Mouse (Mus musculus) heart, postnatal 4 days (tissue): ENCODE measurements around the gene Met. TPM values are rescaled to one million over a fixed set of nuclear protein-coding genes. Genes with fewer than 3 reads are reported as not detected.

ENCODE experiments used
- DNase-seq: peaks from one replicate; pipeline ENCODE4 v3.0.0; 2021
- total RNA-seq, 2 experiments: library from RNA; stranded (reverse); gene quantifications; 2 replicates each; pipeline ENCODE4 v1.2.3; 2021

Gene Met
- total RNA-seq, 2 experiments from 2014 or later, result 4.3 to 5.1 TPM

DNA sequence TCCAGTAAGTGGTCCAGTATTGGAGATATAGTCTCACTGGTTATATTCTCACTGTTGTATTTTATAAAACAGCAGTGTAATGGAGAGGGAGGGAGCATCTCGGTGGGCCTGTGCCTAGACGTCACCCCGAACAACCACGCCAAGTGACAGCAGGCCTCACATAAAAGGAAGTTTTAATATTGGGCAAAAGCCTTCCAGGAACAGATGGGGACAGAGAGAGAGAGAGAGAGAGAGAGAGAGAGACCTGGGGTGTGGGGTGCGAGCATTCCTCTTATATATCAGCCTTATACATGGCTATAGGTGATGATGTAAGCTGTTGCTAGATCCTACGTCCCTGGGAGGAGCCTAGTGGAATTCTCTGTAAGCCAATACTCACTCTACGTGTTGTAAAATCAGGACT is 90.7 kb downstream of the Met start:
- no peak for DNase-seq

DNA sequence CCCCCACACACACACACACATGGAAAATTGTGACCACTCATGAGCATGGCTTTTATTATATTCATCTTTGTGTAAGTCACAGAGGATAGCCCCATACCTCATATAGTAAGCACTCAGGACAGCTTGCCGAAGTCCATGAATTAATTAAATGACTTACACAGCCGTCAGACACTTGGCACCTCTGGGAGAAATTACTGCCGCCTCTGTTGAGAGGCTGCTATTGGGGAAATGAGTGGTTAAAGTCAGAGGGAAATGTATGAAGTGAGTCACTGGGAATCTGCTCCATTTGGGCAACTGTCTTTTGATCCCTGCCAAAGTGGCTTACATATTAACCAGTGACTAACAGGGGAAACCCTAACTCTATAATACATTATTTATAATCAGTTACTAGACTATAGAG is 91.2 kb downstream of the Met start:
- DNase-seq, result no peak

DNA sequence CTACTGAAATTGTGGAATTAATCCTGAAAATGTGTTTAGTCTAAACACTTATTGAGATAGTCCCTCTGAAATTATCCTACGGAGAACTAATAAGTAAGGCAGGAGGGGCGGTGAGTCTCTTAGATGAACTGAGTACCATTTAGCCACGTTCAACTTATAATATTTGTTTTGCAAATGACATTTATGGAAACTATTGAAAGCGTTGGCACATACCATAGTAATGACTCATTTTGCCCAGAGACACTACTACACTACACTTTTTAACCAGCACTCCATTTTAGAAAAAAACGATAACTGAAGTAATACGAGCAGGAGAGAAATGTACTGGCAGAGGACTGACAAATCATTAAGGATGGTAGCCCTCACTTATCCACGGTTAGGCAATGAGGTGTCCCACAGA is 92.1 kb downstream of the Met start:
- no peak for DNase-seq

DNA sequence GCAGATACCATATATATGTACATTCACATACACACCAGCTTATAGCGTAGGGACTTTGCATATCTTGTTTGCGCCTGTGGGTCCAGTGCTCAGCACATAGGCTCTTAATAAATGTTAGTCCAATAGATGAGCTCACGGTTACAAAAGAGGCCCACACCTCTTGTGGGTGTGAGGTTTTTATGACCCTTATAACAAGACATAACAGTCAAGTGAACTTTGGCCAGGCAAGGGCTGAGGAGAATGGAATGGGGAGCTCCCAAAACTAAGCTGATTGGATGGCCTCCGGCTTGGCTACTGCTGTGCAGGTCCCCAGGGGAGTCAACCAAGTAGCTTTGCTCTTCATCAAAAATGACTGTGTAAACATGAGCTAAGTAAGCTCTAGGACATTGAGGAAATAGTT is 96.1 kb downstream of the Met start:
- DNase-seq, result peak; percentile 23

DNA sequence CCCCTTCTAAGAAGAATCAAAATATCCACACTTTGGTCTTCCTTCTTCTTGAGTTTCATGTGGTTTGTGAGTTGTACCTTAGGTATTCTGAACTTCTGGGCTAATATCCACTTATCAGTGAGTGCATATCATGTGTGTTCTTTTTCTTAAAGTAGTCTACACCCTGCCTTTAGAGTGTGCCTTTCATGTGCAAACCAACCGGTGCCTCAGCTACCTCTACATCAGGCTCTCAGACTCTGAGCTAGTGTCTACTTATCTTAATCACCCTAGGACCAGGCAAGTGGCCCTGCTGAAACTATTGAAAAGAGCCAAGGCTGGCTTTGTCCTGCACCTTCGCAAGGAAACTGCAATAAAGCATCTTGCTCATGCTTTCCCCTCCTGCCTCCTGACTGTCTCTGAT is 97.7 kb downstream of the Met start:
- DNase-seq, result no peak

DNA sequence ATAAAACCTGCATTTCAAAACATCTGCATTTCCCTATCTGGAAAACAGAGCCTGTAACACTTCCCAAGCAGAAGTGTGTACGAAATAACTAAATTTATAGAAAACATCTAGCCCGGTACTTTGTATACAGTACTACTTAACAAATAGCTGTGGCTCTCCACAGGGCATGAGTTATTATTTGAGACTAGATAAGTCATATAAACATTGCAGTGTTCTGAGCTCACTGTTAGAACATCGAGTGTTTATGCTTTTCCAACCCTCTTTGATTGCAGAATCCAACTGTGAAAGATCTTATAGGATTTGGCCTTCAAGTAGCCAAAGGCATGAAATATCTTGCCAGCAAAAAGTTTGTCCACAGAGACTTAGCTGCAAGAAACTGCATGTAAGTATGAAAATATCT is 98.3 kb downstream of the Met start:
- no peak for DNase-seq

DNA sequence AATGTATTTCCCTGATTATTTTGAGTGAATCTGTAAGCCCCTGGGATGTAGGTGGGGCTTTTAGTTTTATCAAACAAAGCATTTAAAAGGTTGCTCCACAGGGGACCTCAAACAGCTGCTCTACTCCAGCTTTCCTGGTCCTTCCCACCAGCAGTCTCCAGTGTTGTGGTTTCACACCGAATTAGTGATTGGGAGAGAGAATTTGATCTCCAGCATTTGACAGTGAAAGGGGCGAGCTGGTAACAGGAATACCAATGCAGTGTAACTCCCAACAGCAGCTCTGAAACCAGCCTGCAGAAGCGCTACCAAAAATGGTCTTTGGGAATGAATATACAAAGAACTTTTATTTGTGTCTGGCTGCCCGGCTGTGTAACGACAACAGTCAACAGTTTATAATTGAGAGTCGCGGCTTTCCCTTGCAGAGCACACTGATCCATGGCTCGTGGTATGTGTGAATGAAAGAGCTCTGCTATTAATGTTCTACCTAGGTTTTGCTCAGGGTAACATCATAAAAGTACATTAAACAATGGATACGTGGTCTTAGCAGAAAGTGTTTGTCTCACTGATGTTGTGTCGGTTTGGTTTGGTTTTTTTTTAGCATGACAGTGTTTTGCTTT is 99.0 kb downstream of the Met start:
- DNase-seq, result no peak

DNA sequence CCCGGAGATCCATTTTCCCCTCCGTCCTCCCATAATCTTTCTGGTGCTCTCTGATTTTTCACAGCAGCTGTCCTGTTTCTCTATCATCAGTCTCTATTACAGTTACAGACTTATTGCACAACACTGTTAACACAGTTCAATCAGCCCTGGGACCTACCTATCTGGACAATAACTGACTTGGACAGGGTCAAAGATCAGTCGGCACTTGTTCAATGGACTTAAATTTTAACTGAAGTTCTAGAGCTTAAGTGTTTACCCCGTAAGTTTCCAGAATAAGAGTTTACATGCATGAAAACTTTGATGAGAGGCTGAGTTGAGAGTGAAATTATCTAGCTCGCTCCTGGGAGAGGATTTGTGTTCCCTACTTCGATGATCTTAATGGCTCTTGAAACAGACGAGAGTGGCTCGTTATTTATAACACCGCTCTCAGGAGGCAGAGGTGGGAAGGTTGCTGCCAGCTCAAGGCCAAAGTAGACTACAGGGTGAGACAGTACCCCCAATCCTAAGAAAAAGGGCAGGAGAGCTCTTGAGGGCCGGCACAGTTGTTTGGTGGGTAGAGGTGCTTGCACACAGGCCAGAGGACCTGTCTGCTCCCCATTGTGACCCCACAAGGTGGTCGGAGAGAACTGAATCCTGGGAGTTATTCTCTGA is 105.2 kb downstream of the Met start:
- no peak for DNase-seq

DNA sequence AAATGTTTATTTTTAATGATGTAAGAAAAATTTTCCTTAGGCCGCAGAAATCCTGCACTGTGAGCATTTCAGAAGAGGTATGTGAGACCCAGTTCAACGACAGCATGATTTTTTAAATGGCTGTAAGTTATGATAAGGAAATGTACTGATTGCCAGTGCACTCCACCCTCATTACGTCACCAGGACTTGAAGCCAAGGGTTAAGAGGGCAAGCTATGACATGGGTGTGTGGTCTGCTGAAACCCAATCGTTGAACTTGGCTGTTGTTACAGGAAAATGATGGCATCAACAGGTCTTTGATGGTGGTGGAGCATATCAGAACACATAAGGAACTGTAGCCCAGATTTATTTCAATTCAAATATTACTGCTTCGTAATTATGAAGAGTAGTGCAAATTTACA is 109.6 kb downstream of the Met start:
- no peak for DNase-seq

DNA sequence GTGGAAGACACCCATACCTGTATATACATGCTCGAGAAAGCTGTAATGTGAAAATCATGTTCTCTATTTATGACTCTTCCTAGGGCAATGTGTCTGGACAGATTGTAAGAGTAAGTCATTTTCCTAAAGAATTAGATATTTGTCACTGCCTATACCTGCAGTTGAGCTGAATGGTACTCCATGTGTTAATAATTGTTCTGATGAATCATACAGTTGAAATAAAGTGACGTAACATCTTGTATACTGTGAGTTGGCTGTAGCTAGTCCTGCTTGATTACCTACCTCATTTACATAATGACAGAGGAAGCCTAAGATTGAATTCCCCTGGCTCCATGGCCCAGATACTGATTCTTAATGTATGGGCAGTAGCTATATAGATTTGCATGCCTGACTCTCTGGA is 110.1 kb downstream of the Met start:
- DNase-seq, result no peak

DNA sequence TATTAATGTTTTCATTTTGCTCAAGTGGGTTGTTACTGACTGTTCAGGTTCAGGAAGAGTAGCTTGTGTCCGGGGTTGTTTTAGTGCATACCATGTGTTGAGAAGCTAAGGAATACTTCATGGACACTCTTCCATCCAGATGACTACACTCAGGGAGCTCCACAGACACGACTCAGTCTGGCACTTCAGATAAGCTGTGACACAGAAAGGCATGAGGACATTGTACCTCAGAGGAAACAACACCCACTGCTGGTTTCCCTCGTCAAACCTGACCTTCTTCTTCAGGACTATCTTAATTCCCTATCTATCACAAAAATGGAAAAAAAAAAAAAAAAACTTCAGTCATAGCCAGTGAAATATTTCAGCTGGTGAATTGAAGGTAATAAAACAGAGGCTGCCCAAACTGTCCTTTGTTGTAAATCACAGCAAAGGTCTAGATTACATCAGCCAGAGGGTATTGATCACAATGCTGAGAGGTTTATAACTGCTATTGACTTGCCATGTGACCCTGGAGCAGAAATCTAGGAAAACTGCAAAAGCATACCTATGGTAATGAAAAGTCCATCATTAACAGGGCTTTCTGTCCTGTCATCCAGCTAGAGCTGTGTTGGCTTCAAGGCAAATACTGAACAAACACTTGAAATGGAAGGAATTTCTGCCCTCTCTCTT is 114.6 kb downstream of the Met start:
- DNase-seq, result no peak

DNA sequence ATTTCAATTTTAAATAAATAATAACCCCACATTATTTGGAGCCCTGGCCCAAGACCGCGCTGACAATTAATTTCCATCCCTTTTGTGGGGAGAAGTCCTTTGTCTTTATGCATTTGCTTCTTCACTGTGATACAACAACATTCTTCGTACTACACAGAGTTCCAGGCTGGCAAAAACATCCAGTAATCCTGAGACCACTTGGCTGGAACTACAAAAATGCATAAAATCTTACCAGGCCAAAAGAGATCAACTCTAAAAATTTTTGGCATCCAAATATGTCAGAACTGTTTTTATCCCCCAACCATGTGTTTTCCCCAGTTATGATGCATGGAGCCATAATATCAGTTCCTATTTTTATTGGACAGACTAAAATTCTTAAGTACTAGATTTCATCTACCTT is 116.7 kb downstream of the Met start:
- no peak for DNase-seq

DNA sequence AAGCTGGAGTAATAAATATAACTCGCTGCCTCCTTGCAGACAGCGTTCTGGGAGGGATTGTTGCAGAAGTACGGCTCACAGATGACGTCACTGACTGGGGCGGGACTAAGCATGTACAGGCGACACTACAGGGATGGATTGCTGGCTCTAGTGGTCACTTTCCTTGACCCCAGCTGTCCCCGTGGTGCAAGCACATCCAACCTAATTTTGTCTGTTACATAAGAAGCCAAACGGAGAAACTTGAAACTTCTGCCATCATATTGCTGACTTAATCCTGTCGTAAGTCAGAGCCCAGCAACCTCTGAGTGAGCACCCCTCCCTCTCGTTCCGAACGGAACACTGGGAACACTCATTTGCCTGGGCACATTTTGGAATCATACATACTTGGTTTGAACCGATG is 120.4 kb downstream of the Met start:
- DNase-seq, result peak; percentile 70

DNA sequence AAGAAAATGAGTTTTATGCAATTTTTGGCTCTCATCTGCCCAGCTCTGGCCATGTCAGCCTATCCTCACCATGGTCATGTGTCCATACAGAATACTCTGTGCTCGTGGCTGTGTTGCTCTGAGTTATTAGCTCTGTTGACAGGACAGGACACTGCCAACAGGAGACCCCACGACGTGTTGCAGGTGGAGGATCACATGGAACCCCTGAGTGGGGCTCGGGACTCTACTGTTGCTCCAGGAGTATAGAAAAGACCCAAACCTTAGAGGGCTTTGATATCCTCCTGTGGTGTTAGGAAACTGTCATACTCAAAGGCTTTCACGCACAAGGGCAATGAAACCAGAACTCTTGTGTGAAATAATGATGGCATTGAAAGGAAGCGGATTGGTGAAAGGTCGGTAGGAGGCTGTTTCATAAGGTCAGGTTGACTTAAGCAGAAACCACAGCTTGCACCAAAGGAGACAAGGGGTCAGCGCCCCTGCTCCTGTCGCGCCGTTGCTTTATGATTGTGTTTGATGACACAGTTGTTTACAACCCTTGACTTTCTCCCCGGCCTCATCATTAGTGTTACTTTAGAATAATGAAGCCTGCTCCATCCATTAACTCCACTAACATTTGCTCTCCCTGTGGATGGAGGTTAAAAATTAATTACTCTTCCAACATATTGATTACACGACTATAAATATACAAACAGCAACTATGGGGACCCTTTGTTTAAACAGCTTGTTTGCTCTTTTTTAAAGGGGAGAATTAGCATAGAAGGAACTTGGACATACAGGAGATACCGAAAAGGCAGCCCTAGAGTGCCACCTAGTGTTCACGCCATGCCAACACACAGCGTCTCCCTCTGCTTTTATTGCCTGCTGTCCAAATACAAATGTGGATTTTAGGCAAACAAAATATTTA is 125.7 kb downstream of the Met start:
- DNase-seq, result peak; percentile 88

DNA sequence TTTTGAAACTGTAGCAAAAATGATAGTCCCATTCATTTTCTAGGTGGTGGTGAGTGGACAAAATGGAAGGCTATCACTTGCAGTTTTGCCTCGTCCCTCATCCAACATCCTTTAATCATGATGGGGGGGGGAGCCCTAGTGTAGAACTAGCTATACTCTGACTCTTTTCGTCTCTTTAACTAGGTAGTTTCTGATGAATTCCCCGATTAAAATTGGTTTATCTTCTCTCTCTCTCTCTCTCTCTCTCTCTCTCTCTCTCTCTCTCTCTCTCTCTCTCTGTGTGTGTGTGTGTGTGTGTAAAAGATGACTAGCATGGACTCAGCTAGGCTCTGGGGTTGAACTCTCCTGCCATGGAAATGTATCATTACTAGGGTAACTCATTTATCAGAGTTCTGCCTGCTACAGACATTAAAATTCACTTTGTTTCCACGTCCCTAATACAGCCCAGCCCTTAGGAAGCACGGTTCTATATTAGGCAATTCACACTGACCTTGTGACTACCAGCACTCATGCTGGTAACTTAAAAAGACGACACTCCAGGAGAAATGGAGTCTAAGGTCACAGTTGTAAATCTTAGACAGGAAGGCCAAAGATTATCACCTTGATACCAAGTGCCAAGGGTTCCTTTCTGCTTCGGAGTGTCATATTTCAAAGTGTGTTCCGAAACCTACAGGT is 126.5 kb downstream of the Met start:
- no peak for DNase-seq

DNA sequence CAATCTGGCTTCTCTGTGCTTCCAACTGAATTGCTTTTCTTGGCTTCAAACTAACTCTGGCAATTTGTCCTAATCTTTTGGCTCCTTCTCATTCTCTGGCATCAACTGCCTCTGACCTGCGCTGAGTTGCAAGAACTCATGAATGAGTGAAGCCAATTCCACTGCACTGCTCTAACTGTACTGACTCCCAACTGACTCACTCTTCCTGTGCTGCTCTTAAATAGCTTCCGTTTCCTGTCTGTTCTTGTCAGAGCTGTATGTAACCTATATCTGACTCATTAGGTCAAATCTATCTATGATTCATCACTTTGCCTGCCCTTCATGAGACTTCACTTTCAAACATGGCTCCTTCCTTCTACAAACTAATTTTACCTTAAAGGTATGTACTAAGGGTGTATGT is 130.4 kb downstream of the Met start:
- no peak for DNase-seq

DNA sequence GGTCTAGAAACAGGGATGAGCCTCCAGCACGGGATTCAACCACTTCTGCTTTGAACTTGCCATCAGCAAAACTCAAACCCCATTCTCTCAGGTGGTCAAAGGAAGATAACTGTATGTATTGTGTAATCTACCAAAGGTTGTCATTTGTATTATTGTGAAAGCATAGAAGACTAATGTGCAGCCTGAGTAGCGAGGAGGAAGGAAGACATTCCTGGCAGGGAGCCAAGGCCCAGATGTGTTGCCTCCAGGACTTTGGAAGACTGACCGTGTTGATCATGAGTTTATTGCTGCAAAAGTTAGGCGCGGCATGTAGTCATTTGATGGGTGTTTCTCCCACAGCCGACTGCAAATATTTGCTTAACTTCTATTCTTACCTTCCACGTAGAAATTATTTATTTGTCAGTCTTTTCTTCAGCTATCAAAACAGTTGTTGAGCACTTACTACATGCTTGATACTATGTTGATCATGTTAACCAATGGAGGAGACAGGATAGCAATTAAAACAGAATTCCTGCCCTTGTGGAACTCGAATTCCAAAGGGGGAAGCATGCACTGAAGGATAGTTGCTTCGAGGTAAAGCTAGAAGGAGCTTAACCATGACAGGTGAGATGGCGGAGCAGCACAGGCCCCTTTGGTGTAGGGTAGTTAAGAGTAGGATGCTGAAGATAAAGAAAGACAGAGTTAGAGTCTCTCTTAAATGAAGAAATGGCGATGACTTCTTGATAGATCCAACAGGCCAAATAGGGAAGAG is 132.3 kb downstream of the Met start:
- DNase-seq, result peak; percentile 37

DNA sequence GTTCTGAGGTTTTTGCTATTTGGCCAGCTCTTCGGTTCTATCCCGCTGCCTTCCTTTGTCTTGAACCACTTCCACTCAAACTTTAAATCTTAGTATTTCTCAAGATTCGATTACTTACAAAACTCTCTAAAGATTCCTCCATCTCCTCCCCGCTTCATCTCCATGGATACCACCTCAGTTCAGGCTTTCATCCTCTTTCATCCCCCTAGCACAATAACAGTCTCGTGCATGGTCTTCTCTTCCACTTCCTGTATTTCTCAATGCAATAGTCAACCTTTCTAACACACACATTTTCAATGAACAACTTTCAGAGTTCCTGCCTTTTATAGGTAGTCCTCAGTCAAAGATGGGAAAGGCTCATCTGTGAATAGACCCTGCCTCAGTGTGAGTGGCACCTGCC is 135.8 kb downstream of the Met start:
- no peak for DNase-seq

DNA sequence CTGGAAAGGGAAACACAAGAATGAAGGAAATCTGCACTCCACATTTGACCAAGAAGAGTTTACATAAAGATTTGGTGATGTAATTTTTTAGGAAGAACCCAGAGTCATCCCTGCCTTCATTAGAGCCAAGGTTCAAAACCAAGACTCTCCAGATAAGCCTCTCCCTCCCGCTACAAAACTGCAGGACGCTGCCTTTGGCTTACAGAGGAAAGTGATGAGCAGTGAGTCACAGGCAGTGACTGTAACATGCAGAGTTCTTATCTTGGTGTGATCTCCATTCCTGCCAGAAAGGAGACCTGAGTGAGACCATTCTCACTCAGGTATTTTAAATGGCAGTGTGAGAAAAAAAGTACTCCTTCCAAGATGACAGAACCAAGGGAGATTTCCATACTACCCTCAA is 137.9 kb downstream of the Met start:
- no peak for DNase-seq

DNA sequence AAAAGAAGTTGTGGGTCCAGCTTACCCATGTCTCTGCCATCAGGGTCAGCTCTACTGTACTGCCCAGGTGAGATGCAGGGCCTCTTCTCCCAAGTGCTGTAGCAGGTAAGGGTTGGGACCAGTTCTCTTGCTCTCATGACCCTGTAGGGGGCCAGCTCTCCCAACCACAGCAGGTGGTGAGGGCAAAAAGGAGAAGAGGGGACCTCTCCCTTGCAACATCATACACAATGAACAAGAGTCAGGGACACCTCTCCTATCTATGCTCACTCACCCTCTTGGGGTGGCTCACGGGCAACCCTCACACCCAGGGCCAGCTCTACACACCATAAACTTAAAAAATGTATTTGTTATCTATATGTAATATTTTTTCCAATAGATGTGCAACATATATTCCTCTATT is 143.3 kb downstream of the Met start:
- DNase-seq, result no peak

DNA sequence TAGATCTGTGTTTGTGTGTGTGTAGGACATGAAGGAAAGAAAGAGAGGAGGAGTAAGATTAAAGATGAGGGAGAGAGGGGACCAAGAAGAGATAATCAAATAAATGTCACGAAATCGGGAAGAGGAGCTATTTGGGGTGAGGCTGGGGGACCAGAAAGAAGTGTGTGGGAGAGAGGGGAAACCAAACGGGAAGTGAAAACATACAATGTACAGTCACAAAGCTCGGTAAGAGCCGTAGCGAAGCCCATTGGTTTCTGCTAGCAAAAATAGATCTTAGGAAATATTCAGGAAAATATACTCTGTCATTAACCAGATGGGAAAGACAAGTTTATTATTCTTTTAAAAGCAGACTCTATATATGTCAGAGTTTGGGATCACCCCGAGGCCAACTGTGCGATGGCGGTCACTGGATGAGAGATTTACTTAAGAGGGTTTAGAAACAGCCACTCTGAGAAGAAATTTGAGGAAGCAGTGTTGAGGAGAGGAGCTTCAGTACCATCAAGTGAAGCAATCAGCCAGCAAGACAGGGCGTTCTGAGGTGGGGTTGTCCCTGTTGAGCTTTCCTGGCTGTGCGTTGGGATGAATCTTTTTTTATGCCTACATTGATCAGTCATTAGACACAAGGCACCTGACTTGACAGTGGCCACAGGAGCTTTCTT is 147.9 kb downstream of the Met start:
- DNase-seq, result no peak
